ENCODE assay signal across 14 mouse cellular contexts in the genomic region with DNA sequence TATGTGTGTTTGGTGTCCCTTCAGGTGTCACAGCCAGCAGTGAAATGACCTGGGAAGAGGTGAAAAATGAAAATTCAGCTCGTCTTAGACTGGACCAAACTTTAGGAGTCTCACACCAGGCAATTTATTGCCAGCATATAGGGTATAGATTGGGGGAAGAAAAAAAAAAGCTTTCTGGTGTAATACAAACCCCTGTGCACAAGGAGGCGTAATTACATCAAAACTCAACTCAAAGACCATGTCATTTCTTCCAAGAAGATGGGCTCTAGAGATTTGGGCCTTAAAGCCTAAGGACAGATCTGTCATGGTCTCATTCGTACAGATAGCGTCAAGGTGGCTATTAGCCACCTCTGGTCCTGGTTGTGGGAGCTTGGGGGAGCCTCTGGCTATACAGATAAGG.
DNase-seq lines count a peak whose midpoint lies in the region; TF ChIP-seq lines count a peak whose summit lies in the region.
"Had no signal": no experiment of that assay in that cellular context is flagged by ENCODE, and none has a peak within 500 bp of the region (broad histone marks: within the 10 kb centered on the region; RNA-seq: fewer than 3 reads in every experiment).

No protein-coding gene starts in this region.

- intact Hi-C loops in heart, postnatal 25 days (cut with DNase I) = loop anchor here (2.0 to 5.0 kb wide), 2 partner anchors 167 to 218 kb away; no protein-coding TSS in a partner anchor
- intact Hi-C loops in left cerebral cortex, adult 2 months (cut with DNase I) = no loop called here
- intact Hi-C loops in left cerebral cortex, postnatal 36 days (cut with DNase I) = no loop called here

- no peak overlapping the region for H3K4me3 ChIP-seq in left cerebral cortex, adult 2 months
- no peak overlapping the region for H3K4me3 ChIP-seq in E14TG2a.4 (replicated peaks; ENCODE audit: low read length)
- H3K4me3 ChIP-seq: embryonic facial prominence, embryonic 12.5 days; heart, embryonic 12.5 days; limb, embryonic 10.5 days had no signal

- peak; percentile 8 for TF ChIP-seq CTCF in left cerebral cortex, adult 2 months (IDR thresholded peaks at IDR 0.05)
- TF ChIP-seq CTCF in E14TG2a.4 (conservative IDR thresholded peaks at IDR 0.05; ENCODE audit: low read length) = peak; percentile 29

- no peak overlapping the region for H3K27ac ChIP-seq in left cerebral cortex, adult 2 months

- no peaks in the 10 kb centered on the region for H3K27me3 ChIP-seq in E14TG2a.4 (ENCODE audit: insufficient read depth, low read length)
- H3K27me3 ChIP-seq: embryonic facial prominence, embryonic 12.5 days; heart, embryonic 12.5 days had no signal

- DNase-seq in heart, adult 11 months = peak; percentile 82
- DNase-seq in heart, postnatal 25 days (ENCODE audit: low spot score) = no peak
- no peak for DNase-seq in left cerebral cortex, adult 2 months (ENCODE audit: extremely low spot score in 1 of 2, low spot score in 2 of 2)
- no peak for DNase-seq in left cerebral cortex, postnatal 36 days (ENCODE audit: low spot score in 2 of 2)
- DNase-seq in embryo, embryonic 11 days = peak; percentile 22
- no peak for DNase-seq in adrenal gland, adult 18-20 months (ENCODE audit: low spot score in 2 of 2)
- DNase-seq in thymus, postnatal 25 days = no peak
- DNase-seq: adrenal gland, adult 8-10 months; cerebellum, adult 9-10 months; thymus, adult 18-20 months had no signal

- no peaks in the 10 kb centered on the region; the same call in 1 of the 2 replicates for H3K4me1 ChIP-seq in E14TG2a.4 (replicated peaks; ENCODE audit: low read depth, low read length)

- peaks cover 21% of the 10 kb centered on the region for H3K9me3 ChIP-seq in E14TG2a.4 (ENCODE audit: low read length)
- H3K9me3 ChIP-seq: embryonic facial prominence, embryonic 12.5 days; heart, embryonic 12.5 days; limb, embryonic 10.5 days had no signal

- H3K36me3 ChIP-seq in E14TG2a.4 (ENCODE audit: insufficient read depth, low read length) = no peaks in the 10 kb centered on the region
- H3K36me3 ChIP-seq: embryonic facial prominence, embryonic 12.5 days; heart, embryonic 12.5 days; limb, embryonic 10.5 days had no signal

Comparison
In these comparisons a context has a peak if more than half of its experiments do, and no peak if none do; other contexts are left out.
1. DNase-seq: peak in heart, adult 11 months (single experiment) and embryo, embryonic 11 days (single experiment); none in heart, postnatal 25 days (single experiment), left cerebral cortex, adult 2 months (0 of 2), left cerebral cortex, postnatal 36 days (0 of 2), adrenal gland, adult 18-20 months (0 of 2) and thymus, postnatal 25 days (single experiment).